Mouse (Mus musculus): ENCODE results near the gene 4930524B15Rik. TPM values are rescaled to one million over a fixed set of nuclear protein-coding genes. Genes with fewer than 3 reads are reported as not detected.

4930524B15Rik gene
- total and polyA plus RNA-seq, 3 experiments, result not detected

DNA sequence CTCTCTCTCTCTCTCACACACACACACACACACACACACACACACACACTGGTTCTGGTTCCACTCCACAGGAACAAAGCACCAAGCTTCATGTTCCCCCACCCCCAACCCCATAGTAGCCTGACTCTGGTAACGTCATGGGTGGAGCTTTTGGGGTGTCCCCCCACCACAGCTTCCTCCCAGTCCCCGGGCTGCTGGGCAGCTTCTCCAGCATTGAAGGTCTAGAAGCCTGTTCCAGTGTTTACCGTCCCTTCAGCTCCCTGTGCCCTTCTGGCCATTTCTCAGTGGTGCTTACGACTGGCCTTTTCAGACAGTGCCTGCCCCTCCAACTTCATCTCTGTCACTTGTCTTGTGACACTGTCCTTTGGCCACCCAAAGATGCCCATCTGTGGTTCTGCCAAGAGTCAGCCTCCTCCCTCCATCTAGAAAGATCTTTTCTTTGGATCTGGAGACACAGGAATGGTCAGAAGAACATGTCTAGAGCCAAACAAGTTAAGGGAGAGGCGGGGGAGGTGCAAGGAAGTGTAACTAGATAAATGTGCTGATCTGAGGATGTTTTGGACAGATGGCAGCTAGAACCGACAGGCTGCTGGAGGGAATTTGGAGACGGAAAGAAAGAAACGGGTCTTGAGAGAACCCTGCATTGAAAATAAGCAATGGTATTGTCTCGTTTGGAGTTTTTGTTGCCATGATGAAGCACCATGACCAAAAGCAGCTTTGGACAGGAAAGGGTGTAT lies 46.6 kb downstream of the 4930524B15Rik start:
- no peaks in the 10 kb centered on the region for H3K36me3 ChIP-seq (replicated peaks)
- peaks cover 12% of the 10 kb centered on the region for H3K27me3 ChIP-seq (ENCODE audit: insufficient read depth, low read length)
- ATAC-seq (ENCODE audit: extremely low read depth, insufficient number of reproducible peaks, low FRiP score, poor library complexity, severe bottlenecking), result no peak
- no peak for DNase-seq (ENCODE audit: low spot score)
- TF ChIP-seq GATA2 (IDR thresholded peaks at IDR 0.05; ENCODE audit: borderline replicate concordance, low read depth, low read length) (no peak), CTCF (IDR thresholded peaks at IDR 0.05; ENCODE audit: low read depth, low read length) (no peak), POLR2AphosphoS5 (IDR thresholded peaks at IDR 0.05; ENCODE audit: insufficient replicate concordance, low read depth, low read length) (no peak), TAL1 (conservative IDR thresholded peaks at IDR 0.05; ENCODE audit: low read depth, low read length) (no peak), GATA1 (IDR thresholded peaks at IDR 0.05; ENCODE audit: borderline replicate concordance, low read length) (no peak)
- no peaks in the 10 kb centered on the region for H3K4me1 ChIP-seq (ENCODE audit: insufficient read depth, low read depth, low read length)
- no peak overlapping the region for H3K4me3 ChIP-seq (ENCODE audit: low read depth, low read length)
- H3K9me3 ChIP-seq (replicated peaks), result no peaks in the 10 kb centered on the region

DNA sequence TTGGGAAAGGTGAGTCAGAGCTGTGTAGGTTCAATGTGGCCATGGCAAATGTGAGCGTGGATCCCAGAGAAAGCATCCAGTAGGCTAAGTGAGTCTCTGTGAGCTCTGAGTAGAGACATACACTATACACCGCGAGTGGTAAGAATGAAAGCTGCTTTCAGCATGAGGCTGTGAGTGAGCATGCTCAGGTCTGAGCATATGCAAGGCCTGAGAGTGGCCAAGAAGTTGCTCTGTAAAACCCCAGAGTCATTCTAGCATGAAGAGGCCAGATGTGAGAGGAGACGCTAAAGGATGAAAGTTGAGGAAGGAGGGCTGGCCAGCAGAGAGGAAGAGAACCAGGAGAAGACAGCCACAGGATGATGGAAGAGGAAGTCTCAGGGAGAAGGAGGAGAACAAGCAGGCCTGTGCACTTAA lies 47.6 kb downstream of the 4930524B15Rik start:
- no peak for TF ChIP-seq TAL1 (conservative IDR thresholded peaks at IDR 0.05; ENCODE audit: low read depth, low read length)

DNA sequence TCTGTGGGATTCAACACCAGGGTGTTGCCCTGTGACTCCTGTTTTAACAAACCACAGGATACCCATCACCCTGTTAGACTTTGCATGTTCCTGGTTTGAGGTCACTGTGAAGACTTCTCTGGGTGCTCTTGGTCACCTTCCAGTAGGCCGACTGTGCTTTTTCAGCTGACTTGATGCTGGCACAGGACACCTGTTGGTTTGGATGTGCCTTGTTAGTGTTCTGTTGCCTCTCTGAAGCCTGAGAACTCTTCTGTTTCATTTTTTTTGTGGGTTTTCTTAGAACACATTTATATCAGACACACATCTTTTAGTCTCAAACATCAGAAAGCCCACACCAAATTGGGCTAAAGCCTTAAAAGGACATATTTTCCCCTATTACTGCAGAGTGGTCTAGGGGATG lies 48.2 kb downstream of the 4930524B15Rik start:
- no peak for DNase-seq (ENCODE audit: low spot score)
- ATAC-seq (ENCODE audit: extremely low read depth, insufficient number of reproducible peaks, low FRiP score, poor library complexity, severe bottlenecking), result no peak
- Histone ChIP-seq H3K27me3 (ENCODE audit: insufficient read depth, low read length) (peaks cover 12% of the 10 kb centered on the region), H3K36me3 (replicated peaks) (no peaks in the 10 kb centered on the region), H3K4me1 (ENCODE audit: insufficient read depth, low read depth, low read length) (no peaks in the 10 kb centered on the region), H3K9me3 (replicated peaks) (no peaks in the 10 kb centered on the region), H3K4me3 (ENCODE audit: low read depth, low read length) (no peak overlapping the region)
- TF ChIP-seq GATA1 (IDR thresholded peaks at IDR 0.05; ENCODE audit: borderline replicate concordance, low read length) (no peak), POLR2AphosphoS5 (IDR thresholded peaks at IDR 0.05; ENCODE audit: insufficient replicate concordance, low read depth, low read length) (no peak), TAL1 (conservative IDR thresholded peaks at IDR 0.05; ENCODE audit: low read depth, low read length) (no peak), GATA2 (IDR thresholded peaks at IDR 0.05; ENCODE audit: borderline replicate concordance, low read depth, low read length) (no peak), CTCF (IDR thresholded peaks at IDR 0.05; ENCODE audit: low read depth, low read length) (no peak)

More for the DNA sequence above, 47.6 kb downstream of the 4930524B15Rik start:
- ATAC-seq (ENCODE audit: extremely low read depth, insufficient number of reproducible peaks, low FRiP score, poor library complexity, severe bottlenecking), result no peak
- DNase-seq (ENCODE audit: low spot score), result no peak
- H3K9me3 ChIP-seq (replicated peaks), result no peaks in the 10 kb centered on the region
- no peaks in the 10 kb centered on the region for H3K36me3 ChIP-seq (replicated peaks)
- H3K27me3 ChIP-seq (ENCODE audit: insufficient read depth, low read length), result peaks cover 12% of the 10 kb centered on the region
- H3K4me3 ChIP-seq (ENCODE audit: low read depth, low read length), result no peak overlapping the region
- H3K4me1 ChIP-seq (ENCODE audit: insufficient read depth, low read depth, low read length), result no peaks in the 10 kb centered on the region

DNA sequence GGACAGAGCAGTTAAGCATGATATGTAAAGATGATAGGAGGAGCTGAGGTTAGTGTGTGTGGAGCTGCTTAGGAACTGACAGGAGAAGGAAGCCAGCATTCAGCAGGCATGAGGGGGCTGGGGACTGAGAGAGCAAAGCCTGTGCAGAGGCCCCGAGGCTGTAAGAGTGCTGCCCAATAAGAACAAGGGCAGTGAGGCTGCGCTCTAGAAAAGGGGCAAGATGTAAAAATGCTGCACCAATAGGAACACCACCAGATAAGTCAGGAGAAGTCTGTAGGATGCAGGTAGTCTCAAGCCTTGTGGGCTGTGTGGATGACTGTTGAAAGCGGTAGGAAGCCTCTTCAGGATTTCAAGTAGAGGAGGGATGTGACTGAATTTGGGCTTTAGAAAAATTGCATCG lies 52.8 kb downstream of the 4930524B15Rik start:
- peaks cover 11% of the 10 kb centered on the region; the same call in 1 of the 2 replicates for H3K27me3 ChIP-seq (ENCODE audit: insufficient read depth, low read length)
- no peaks in the 10 kb centered on the region for H3K4me1 ChIP-seq (ENCODE audit: insufficient read depth, low read depth, low read length)
- no peak for DNase-seq (ENCODE audit: low spot score)
- H3K4me3 ChIP-seq (ENCODE audit: low read depth, low read length), result no peak overlapping the region
- no peaks in the 10 kb centered on the region for H3K9me3 ChIP-seq (replicated peaks)
- no peak for TF ChIP-seq GATA1 (IDR thresholded peaks at IDR 0.05; ENCODE audit: borderline replicate concordance, low read length)
- TF ChIP-seq CTCF (IDR thresholded peaks at IDR 0.05; ENCODE audit: low read depth, low read length), result no peak
- TF ChIP-seq TAL1 (conservative IDR thresholded peaks at IDR 0.05; ENCODE audit: low read depth, low read length), result no peak
- no peak for TF ChIP-seq GATA2 (IDR thresholded peaks at IDR 0.05; ENCODE audit: borderline replicate concordance, low read depth, low read length)
- no peak for TF ChIP-seq POLR2AphosphoS5 (IDR thresholded peaks at IDR 0.05; ENCODE audit: insufficient replicate concordance, low read depth, low read length)
- no peak for ATAC-seq (ENCODE audit: extremely low read depth, insufficient number of reproducible peaks, low FRiP score, poor library complexity, severe bottlenecking)
- H3K36me3 ChIP-seq (replicated peaks), result no peaks in the 10 kb centered on the region

DNA sequence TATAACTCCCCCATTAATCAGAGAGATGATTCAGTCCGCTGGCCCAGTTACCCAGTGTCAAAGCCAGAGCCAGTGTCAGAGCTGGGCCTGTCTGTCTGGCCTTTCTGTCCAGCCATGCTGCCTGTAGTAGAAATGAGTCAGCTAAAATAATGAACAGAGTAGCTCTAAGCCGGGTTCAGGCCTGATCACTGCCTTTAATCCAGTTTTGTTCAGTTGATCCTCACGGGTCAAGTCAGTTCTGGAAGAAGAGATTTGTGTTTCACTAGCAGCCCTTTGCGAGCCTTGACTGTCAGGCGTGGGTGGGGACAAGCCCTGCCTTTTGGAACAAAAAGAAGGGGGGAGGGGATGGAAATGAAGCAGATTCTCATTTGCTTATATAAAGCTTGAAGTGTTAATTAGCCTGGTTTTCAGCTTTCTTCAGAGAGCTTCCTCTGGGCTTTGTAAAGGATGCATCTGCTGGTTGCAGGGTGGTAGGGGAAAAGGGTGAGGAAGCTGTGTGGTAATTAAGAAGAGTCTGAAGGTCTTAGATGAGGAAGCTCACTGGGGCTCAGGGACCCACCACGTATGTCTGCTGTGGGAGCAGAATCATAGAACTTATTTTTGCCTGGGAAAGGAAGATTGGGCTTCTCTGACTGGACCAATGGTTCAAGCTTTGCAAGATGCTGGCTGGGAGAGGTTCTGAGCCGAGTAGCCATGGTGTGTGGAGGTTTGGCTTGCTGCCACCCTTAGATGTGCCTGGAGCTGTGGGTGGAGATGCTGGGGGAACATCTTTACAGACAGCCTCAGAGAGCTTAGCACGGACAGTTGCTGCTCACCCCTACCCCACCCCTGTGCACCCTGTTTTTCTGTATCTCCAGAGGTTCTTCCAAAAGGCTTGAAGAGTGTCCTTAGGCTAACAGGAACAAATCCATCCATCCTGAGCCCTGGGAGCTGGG lies 54.9 kb downstream of the 4930524B15Rik start:
- DNase-seq (ENCODE audit: low spot score) (no peak), ATAC-seq (ENCODE audit: extremely low read depth, insufficient number of reproducible peaks, low FRiP score, poor library complexity, severe bottlenecking) (no peak)
- Histone ChIP-seq H3K4me3 (ENCODE audit: low read depth, low read length) (no peak overlapping the region), H3K9me3 (replicated peaks) (no peaks in the 10 kb centered on the region), H3K27me3 (ENCODE audit: insufficient read depth, low read length) (peaks cover 10% of the 10 kb centered on the region; the same call in 1 of the 2 replicates), H3K4me1 (ENCODE audit: insufficient read depth, low read depth, low read length) (no peaks in the 10 kb centered on the region), H3K36me3 (replicated peaks) (no peaks in the 10 kb centered on the region)
- TF ChIP-seq GATA1 (IDR thresholded peaks at IDR 0.05; ENCODE audit: borderline replicate concordance, low read length) (no peak), TAL1 (conservative IDR thresholded peaks at IDR 0.05; ENCODE audit: low read depth, low read length) (no peak), GATA2 (IDR thresholded peaks at IDR 0.05; ENCODE audit: borderline replicate concordance, low read depth, low read length) (no peak), POLR2AphosphoS5 (IDR thresholded peaks at IDR 0.05; ENCODE audit: insufficient replicate concordance, low read depth, low read length) (no peak)

DNA sequence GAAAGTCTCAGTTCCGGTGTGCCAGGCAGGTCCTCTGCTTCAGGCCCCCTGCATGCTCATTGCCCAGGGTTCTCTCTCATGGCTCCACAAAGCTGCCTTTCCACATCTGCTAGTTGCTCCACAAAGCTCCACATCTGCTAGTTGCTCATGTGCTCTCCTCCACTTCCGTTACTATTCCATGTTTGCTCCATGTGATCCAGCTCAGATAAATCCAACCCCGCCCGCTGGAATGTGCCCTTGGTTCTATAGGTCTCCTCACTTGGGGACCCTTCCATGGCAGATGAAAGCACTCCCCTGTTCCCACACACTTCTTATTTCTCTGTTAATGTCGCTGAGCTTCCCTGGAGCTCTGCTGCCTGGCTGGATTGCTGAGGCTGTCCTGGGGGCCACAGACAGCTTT lies 61.2 kb downstream of the 4930524B15Rik start:
- TF ChIP-seq POLR2AphosphoS5 (IDR thresholded peaks at IDR 0.05; ENCODE audit: insufficient replicate concordance, low read depth, low read length) (no peak), TAL1 (conservative IDR thresholded peaks at IDR 0.05; ENCODE audit: low read depth, low read length) (no peak), GATA1 (IDR thresholded peaks at IDR 0.05; ENCODE audit: borderline replicate concordance, low read length) (no peak), GATA2 (IDR thresholded peaks at IDR 0.05; ENCODE audit: borderline replicate concordance, low read depth, low read length) (no peak), CTCF (IDR thresholded peaks at IDR 0.05; ENCODE audit: low read depth, low read length) (no peak)
- ATAC-seq (ENCODE audit: extremely low read depth, insufficient number of reproducible peaks, low FRiP score, poor library complexity, severe bottlenecking) (no peak), DNase-seq (ENCODE audit: low spot score) (no peak)
- H3K4me1 ChIP-seq (ENCODE audit: insufficient read depth, low read depth, low read length), result no peaks in the 10 kb centered on the region; the same call in 1 of the 2 replicates
- H3K4me3 ChIP-seq (ENCODE audit: low read depth, low read length), result no peak overlapping the region
- H3K36me3 ChIP-seq (replicated peaks), result no peaks in the 10 kb centered on the region
- H3K9me3 ChIP-seq (replicated peaks), result no peaks in the 10 kb centered on the region
- H3K27me3 ChIP-seq (ENCODE audit: insufficient read depth, low read length), result peaks cover 3% of the 10 kb centered on the region; the same call in 1 of the 2 replicates

Measured in G1E (cell line).